Mouse (Mus musculus): ENCODE results near the gene Trim72.

Trim72 gene

DNA sequence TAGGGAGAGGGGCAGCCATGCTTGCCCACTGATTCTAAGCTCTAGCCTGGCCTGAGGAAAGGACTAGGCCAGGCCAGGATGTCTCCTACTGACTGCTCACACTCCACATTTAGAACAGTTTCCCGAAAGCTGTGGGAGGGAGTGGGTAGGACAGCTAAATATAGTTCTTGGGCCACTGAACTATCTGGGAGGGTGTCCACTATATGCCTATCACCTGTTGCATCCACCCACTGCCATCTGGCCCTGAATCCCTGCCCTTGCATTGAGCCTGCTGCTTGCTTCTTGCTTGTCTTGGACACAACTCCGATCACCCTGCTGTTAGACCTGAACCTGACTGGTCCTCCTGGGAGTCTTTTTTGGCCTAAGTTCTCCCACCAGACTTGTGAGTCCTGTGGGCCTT is at the start of gene Trim72:
Trim72 (plus strand) TSS at position 262 of the 400 bp plus-strand sequence.
- no peak for DNase-seq

DNA sequence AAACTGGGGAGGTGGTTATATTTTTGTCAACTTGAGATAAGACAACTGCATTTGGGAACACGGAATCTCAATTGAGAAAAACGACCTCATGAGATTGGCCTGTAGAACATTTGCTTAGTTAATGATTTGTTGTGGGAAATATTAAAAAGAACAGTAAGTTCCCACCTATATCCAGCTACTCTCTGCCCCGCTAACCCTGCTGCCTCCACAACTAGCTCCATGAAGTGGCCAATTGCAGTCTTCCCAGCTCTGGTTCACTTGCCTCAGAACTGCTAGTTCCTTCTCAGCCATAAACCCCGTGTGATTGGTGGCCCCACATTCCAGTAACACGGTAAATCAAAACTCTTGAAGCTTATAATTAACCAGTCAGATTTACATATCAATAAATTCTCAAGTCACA is 44.4 kb upstream of the Trim72 start:
- DNase-seq, result no peak

DNA sequence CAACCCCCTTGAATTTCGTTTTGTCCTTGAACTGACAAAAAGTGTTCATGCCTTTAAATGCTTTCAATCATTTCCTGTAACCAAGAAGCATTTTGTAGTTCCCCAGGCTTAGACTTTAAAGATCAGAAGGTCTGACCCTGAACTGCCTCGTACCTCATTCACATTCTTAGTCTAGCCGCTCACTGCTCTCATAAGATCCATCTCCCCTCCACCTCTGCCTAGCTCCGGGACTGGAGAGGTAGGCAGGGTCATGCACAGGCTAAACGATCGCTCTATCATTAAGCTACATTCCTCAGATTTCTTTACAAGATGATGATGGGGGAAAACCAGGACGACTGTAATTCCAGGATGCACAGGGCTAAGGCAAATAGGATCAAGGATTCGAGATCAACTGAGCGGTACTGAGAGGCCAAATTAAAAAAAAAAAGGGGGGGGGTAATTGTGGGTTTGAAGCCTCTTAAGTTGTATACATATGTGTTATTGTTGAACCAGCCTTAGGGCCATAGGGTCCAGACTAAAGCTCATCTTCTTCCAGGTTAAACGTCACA is 37.3 kb upstream of the Trim72 start:
- no peak for DNase-seq

DNA sequence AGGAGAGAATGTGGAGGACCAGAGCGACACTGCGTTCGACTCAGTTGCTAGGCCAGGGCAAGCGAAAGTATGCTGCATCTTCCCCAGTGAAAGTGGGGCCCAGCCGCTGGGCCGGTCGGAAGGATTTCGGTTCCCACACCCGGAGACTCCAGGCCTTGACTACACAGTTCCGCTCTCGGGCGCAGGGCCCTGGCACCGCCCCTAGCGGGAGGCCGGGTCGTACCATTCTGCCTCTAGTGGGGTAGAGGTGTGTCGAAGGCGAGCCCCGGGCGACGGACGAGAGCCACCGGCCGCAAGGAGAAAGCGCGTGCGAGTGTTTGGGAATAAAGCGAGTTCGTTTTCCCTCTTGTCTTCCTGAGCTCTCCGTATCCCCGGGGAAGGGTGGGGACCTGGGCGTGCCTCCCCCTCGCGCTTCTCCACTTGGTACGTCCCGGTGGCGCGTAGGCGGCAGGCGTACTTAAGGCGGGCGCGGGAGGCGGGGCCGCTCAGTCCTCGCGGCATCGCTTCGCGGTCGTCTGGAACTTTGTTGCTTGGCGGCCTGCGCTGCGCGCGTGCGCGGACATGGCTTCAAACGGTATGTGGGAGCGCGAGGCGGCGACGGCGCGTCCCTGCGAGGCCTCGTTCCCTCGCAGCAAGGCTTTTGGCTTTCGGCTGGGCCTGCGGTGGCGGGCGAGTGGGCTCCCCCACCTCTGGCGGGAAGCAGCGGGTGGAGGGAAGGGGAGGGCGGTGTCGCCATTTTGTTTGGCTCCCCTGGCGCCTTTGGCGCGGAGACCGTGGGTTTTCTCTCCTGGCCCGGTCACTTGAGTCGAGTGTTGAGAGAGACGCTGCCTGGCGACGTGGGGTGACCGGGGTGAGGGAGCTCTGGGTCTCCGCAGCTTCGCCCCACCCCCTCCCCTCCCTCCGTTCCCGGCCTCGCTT is 36.5 kb upstream of the Trim72 start, which contains the start of gene Fus:
Fus (plus strand) TSS at position 454 of the 918 bp plus-strand sequence.
- peak; percentile 97 for DNase-seq

DNA sequence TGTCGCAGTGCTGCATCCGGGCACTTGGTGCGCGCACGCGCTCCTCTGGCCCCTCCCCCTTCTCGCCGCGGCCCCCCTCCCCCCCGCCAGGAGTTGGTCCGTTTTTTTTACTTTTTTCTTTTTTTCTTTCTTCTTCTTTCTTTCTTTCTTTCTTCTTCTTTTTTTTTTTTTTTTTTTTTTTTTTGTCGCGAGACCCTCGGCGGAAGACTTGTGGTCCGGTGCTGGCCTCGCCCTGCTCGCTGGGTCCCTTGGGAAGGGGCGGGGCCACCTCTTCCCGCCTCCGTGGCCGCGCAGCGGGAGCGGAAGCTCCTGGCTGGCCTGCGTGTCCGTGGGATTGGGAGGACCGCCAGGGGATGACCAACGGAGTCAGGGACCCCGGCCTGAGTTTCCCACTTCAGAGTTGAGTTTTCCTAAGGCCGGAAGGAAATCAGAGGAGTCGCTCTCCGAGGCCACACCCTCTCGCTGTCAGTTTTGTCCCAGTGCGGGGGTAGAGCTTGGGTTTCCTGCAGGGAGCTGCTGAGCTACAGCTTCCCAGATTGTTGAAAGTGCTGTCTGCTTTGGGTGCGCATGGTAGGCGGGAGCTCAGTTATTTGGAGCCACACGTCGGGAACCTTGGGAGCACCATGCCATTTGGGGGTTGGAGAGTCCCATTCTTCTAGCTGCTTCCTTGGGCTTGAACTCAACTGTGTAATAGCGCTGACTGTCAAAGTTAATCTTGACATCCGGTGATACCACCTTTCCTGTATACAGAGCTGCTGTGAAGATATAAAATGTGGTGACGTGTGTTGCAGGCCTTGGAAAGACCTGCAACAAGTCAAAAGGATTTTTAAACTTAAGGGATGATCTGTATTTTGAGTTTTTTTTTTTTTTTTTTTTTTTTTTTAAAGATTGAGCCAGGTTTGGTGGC is 35.6 kb upstream of the Trim72 start:
- DNase-seq, result peak; percentile 91

DNA sequence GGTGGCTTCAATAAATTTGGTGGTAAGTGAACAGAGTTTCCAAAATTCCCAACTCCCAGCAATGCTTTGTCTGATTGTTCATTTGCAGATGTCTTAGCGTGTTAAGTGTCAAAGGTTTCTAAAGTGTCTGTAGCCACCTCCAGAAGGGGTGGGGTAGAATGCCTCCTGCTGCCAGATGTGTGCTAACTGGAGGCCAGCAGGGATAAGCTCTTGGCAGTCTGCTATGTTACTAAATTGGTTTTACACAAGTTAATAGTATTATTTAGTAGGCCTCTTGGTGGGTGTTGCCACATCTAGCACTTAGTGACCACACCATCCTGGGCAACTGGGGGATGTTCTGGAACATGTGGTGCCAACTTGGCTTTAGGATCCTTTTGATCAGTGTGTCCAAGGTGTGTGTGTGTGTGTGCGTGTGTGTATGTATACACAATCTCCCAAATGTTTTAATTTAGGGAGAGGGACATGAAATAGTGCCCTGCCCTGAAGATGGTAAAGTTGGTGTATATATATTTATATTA is 29.3 kb upstream of the Trim72 start:
- DNase-seq, result no peak

DNA sequence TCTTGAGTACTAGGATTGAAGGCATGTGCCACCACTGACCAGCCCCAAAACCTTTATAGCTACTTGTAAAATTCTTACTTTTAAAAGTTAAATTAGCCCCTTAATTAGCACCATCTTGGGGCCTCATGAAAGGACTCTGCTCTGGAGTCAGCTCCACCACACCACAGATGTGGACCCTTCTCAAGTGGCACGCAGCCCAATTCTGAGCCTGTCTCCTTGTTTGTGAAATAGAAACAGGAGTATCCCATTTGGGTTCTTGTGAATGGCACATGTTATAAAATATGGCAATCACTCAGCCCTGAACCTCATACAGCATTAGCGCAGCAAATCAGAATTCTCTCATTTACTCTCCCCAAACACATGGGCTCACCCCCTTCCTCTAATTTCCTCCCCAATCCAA is 24.9 kb upstream of the Trim72 start:
- no peak for DNase-seq

DNA sequence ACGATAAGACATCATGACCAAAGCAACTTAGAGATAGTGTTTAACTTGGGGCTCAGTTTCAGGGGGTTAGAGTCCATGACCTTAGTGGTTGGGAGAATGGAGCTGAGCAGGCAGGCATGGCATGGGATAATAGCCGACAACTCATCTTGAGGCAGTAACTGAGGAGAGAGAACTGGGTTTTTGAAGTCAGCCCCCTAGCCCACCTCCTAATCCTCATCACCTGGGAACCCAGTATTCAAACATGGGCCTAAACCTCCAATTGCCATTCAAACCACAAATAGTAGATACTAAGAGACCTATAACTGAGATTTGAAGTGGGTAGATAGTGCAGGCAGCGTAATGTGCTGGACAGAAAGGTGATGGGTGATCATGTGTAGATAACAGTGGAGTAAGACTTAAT is 23.1 kb upstream of the Trim72 start:
- no peak for DNase-seq

DNA sequence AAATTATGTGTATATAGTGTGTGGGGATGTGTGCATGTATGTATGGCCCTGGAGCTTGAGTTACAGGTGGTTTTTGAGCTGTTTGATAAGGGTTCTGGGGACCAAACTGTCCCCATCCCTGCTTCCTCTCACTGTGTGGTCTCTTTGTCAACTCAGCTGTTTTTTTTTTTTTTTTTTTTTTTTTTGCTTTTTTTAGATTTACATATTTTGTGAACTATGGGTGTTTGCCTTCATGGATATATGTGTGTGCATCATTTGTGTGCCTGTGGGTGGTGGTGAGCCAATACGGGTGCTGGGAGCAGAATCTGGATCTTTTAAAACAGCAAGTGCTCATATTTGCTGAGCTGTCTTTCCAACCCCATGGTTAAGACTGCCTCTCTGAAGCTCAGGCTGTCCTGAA is 14.8 kb upstream of the Trim72 start:
- no peak for DNase-seq

DNA sequence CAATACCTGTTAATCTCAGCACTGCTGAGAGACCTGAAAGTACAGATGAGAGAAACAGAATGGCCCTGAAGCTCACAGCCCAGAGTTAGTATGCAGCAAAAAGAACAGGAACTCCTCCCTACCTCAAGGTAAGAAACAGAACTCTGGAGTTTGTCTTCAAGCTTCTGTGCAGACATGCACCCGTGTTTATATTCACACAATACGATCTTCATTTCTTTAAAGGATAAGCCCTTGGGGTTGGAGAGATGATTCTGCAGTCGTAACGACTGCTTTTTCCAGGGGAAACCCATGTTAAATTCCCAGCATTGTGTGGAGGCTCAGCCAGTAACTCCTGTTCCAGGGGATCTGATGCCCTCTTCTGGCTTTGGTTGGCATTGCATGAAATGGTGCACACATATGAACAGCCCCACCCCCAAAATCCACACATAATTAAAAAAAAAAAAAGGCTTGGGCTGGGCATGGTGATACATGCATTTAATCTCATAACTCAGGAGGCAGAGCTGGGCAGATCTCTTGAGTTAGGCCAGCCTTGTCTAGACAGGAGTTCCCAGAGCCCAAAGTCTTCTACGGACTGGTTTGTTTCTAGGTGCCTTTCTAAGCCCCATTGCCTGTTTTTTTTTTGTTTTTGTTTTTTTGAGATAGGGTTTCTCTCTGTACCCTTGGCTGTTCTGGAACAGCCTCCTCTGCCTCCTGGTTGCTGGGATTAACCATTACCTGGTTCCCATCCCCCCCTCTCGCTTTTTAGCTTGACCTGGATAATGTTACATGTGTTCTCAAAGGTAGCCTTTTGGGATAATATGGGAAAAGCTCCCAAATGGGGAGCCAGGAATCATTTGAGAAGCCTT is 11.9 kb upstream of the Trim72 start:
- DNase-seq, result peak; percentile 87

DNA sequence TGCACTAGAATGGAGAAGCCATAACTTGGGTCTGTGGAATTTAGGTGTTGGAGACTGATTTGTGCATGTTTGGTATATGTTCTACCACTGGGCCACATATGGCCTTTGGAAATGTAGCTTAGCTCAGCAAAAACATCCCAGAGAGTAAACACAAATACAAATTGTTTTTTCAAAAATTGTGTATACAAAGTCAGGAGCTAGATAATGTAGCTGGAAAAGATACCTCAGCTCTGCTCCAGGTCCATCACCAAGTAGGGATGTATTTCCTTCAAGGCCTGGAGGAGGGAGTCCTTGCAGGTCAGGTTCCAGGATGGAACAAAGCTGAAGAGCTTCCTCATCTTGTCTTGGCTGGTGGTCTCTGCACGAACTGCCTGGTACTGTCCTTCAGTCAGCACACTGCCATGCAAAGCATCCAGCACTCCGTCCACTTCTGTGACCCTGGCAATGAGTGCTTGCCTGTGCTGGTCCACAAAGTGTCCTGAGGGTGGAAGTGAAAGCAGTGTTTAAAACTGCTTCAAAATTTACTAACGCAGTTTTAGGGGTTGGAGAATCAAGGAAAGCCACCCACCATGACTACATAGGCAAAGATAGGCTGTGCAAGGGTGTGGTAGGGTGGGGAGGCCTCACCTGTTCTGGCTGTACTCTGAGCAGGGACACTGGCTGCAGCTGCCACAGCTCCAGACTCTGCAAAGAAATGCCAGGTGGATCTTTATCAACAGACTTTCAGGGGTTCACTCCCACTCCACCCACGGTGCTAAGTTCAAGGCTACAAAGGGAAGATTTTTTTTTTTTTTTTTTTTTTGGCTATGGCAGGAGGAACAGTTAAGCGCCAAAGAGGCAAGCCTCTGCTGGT is 11.0 kb upstream of the Trim72 start:
- no peak for DNase-seq

DNA sequence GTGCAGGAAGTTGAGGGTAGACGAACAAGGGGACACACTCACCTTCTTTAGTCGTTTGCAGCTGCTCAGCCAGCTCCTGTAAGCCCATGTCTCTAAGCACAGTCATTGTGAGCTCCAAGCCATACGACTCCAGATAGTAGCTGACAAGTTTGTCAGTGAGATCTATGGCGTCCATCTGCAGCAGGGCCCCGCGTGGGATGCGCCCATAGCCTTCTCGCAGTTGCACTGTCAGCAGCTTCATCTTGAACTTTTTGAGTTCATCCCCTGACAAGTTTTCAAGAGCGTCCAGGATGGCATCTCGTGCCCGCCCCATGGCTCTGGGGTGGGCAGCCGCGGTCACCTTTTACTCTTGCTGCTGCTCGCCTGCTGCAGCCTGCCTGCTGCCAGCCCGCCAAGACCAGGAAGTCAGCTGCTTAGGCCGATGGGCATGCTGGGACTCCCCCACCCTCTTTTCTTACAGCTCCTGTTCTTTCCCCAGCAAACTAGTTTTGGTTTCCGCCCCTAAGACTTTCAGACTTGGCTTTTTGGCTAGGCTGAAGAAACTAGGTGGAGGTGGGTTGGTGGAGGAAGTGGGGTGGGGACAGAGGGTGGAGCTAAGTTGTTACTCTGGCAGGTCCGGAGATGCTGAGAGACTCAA is 10.3 kb upstream of the Trim72 start, which contains the start of gene Pycard:
Pycard (minus strand) TSS at position 527 of the 637 bp plus-strand sequence.
- peak; percentile 74 for DNase-seq

DNA sequence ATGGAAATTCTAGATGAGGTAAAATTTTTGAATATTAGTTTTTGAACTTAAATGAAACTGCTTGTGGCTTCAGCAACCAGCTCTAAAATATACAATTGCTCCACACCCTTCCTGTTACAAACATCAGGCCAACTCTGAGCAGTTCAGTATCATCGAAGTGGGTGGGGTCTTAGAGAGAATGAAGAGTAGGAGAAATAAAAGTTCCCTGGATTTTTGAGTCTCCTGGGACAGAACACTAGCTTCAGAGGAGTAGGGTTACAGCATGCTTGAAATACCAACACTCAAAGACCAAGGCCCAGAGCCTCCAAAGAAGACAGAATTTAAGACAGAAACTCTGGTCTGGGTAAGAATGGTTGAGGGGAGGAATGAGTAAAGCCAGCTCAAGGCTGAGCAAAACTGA is 4.3 kb upstream of the Trim72 start:
- no peak for DNase-seq

DNA sequence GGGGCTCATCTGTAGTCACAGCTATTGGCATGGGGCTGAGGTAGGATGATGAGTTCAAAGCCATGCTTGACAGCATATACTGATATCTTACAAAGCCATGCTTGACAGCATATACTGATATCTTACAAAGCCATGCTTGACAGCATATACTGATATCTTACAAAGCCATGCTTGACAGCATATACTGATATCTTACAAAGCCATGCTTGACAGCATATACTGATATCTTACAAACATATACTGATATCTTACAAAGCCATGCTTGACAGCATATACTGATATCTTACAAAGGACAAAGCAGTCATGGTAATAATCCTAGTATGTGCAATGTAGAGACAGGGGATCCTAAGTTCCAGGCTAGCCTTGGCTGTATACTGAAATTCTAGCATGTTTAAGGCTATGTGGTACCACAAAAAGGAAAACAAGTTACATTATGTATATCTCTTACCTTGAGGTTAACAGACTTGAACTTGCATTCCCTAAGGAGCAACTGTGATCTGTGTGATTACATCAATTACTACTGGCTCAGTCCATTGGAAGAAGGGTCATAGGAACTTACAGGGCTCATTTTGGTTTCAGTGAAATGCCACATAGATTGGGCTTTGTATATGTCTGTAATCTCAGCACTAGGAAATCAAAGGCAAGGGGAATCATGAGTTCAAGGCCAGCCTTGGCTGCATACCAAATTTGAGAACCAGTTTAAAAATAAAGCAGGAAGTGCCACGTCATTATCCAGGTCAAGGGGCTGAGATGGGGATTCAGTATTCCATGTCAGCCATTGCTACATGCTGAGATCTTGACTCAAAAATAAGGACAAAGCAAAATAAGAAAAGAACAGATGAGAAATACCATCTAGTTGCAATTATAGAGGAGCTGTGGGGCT is 3.4 kb upstream of the Trim72 start:
- no peak for DNase-seq

DNA sequence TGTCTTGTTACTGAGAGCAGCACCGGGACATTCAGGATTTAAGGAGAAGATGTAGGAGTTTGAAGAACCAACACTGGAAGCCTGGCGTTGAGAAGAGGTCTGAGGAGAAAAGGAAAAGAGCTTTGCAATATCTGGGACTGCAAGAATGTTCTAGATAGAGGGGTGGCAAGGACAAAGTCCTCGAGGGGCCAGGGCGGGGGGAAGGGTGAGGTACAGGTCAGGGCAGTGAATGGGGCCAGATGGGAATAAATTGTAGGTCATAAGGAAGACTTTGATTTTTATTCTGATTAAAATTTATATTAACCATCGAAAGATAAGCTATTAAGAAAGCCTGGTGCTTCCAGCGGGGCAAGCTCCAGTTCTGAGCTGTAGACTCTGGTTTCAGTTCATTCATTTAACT is 651 bp upstream of the Trim72 start:
- DNase-seq, result no peak

DNA sequence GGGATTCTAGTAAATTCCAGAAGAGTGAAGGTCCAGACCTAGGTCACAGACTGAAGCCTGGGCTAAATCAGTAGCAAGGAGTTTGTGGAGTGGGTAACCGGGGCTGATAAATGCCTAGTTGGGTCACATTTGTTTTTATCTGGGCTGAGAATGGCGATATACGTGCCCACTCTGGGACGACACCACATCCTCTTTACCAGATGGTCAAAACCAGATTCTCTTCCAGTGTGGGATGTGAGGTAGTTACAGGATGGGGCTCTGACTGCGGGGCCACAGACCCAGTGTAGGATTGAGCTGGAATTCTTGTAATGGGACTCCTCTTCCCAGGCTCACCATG is 369 bp downstream of the Trim72 start:
- DNase-seq, result no peak

DNA sequence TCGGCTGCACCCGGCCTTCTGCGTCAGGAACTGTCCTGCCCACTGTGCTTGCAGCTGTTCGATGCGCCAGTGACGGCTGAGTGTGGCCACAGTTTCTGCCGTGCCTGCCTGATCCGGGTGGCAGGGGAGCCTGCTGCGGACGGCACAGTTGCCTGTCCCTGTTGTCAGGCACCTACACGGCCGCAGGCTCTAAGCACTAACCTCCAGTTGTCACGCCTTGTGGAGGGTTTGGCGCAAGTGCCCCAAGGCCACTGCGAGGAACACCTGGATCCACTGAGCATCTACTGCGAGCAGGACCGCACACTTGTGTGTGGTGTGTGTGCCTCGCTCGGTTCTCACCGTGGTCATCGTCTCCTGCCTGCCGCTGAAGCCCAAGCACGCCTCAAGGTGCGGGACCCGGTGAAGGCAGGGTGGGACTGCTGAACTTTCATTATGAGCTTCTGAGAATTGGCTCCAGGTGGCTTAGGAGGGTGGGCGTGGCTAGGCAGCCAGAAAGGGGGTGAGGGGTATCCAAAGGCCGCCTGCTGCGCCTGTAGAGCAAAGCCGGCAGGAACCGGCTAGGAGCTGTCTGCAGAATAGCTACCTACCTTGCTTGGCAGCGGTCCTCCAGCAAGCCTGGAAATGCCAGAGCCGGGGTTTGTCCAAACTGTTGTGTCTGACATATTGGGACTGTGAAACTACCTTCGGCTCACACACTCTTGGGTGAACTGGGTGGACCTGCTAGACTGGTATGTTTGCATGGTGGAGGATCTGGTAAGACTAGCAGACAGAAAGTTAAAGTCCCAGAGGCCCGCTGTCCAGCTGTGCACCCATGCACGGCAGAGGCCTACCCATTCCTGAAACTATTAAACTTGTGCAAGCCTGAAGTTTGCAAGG is 976 bp downstream of the Trim72 start:
- DNase-seq, result peak; percentile 84

DNA sequence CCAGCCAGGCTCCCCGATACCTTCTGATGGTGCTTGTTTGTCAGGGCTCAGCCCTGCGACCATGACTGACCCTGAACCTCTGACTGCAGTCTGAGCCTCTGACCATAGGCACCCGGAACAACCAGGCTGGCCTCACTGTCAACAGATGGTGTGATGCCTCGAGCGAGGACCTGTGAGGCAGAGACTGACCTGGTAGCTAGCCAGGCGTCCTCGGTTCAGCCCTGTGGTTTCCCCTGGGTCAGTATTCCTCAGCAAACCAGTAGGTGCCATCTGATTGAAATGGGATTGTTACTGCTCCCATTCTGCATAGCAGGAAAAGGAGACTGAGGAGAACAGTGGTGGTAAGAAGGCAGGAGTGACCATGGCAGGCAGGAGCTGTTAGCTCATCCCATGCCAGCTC is 2.4 kb downstream of the Trim72 start:
- no peak for DNase-seq
